Mouse (Mus musculus): ENCODE results near the gene Nemf. TPM values are rescaled to one million over a fixed set of nuclear protein-coding genes. Genes with fewer than 3 reads are reported as not detected.

Nemf gene
- total RNA-seq, 1 experiment, result 47.9 TPM

DNA sequence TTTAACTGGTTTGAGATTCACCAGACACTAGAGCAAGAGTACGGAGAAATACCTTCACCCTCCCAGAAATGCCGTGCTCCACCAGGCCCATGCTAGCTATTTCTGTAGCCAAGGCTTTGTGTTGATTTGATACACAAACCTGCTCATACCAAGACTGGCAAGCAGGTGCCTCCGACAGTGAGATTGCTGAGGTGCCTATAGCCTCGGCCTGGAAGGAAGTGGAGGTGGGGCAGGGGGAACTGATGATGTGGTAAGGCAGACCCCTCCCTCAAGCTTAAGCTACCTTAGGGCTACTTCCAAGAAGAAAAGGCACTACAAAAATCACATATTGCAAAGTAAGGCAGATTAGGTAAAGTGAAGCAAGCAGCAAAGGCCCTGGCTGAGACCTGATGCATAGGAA is 43.4 kb upstream of the Nemf start:
- no peak overlapping the region for H3K27ac ChIP-seq (ENCODE audit: insufficient read depth, low read depth, low read length, poor library complexity, severe bottlenecking)
- H3K4me3 ChIP-seq (ENCODE audit: insufficient read depth in 1 of 2, low read depth in 1 of 2, low read length in 2 of 2, poor library complexity in 1 of 2, severe bottlenecking in 1 of 2), result no peak overlapping the region
- H3K4me1 ChIP-seq (ENCODE audit: control insufficient read depth in 2 of 2, insufficient read depth in 2 of 2, low read length in 2 of 2, poor library complexity in 1 of 2), result no peaks in the 10 kb centered on the region
- in situ Hi-C loops (cut with MboI; ENCODE audit: low sequenced_read_pairs in 2 of 2, unreplicated experiment in 2 of 2), result no loop called here
- no peak for TF ChIP-seq ZNF384 (IDR thresholded peaks at IDR 0.05; ENCODE audit: low read depth, low read length)
- no peak for TF ChIP-seq HCFC1 (IDR thresholded peaks at IDR 0.05; ENCODE audit: borderline replicate concordance, insufficient read depth, low read length)
- TF ChIP-seq CHD2 (IDR thresholded peaks at IDR 0.05; ENCODE audit: low read depth, low read length), result no peak
- no peak for TF ChIP-seq ZC3H11A (IDR thresholded peaks at IDR 0.05; ENCODE audit: borderline replicate concordance, low read depth, low read length)
- no peak for TF ChIP-seq MAFK (IDR thresholded peaks at IDR 0.05; ENCODE audit: insufficient read depth, low read depth, low read length)
- no peaks in the 10 kb centered on the region for H3K36me3 ChIP-seq (ENCODE audit: control insufficient read depth, insufficient read depth, low read length, poor library complexity, severe bottlenecking)
- no peak overlapping the region for H3K9ac ChIP-seq (ENCODE audit: insufficient read depth, low read depth, low read length, poor library complexity, severe bottlenecking)
- no peak for DNase-seq (ENCODE audit: low read depth, low spot score)
- H3K9me3 ChIP-seq (ENCODE audit: control insufficient read depth, insufficient read depth, low read depth, low read length), result no peaks in the 10 kb centered on the region

DNA sequence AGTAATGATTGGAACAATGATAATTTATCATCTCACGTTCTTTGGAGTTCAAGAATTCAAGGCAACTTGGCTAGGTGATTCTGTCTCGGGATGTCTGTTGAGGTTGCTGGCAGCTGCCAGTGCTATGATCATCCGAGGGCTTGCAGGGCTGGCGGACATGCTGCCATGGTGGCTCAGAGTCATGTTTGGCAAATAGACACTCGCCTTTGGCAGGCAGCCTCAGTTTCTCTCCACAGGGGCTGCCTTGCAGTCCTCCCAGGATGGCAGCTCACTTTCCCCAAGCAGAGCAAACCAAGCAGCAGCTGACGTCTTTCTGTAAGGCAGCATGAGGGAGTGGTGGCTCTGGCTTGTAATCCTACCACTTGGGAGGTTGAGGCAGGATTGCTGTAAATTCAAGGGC is 37.5 kb upstream of the Nemf start:
- DNase-seq (ENCODE audit: low read depth, low spot score), result no peak
- in situ Hi-C loops (cut with MboI; ENCODE audit: low sequenced_read_pairs in 2 of 2, unreplicated experiment in 2 of 2), result no loop called here
- H3K9me3 ChIP-seq (ENCODE audit: control insufficient read depth, insufficient read depth, low read depth, low read length), result no peaks in the 10 kb centered on the region
- H3K36me3 ChIP-seq (ENCODE audit: control insufficient read depth, insufficient read depth, low read length, poor library complexity, severe bottlenecking), result no peaks in the 10 kb centered on the region
- TF ChIP-seq ZC3H11A (IDR thresholded peaks at IDR 0.05; ENCODE audit: borderline replicate concordance, low read depth, low read length), result no peak
- no peak for TF ChIP-seq CHD2 (IDR thresholded peaks at IDR 0.05; ENCODE audit: low read depth, low read length)
- TF ChIP-seq HCFC1 (IDR thresholded peaks at IDR 0.05; ENCODE audit: borderline replicate concordance, insufficient read depth, low read length), result no peak
- no peak for TF ChIP-seq MAFK (IDR thresholded peaks at IDR 0.05; ENCODE audit: insufficient read depth, low read depth, low read length)
- no peak for TF ChIP-seq ZNF384 (IDR thresholded peaks at IDR 0.05; ENCODE audit: low read depth, low read length)
- H3K4me1 ChIP-seq (ENCODE audit: control insufficient read depth in 2 of 2, insufficient read depth in 2 of 2, low read length in 2 of 2, poor library complexity in 1 of 2), result no peaks in the 10 kb centered on the region
- H3K4me3 ChIP-seq (ENCODE audit: insufficient read depth in 1 of 2, low read depth in 1 of 2, low read length in 2 of 2, poor library complexity in 1 of 2, severe bottlenecking in 1 of 2), result no peak overlapping the region
- H3K9ac ChIP-seq (ENCODE audit: insufficient read depth, low read depth, low read length, poor library complexity, severe bottlenecking), result no peak overlapping the region
- no peak overlapping the region for H3K27ac ChIP-seq (ENCODE audit: insufficient read depth, low read depth, low read length, poor library complexity, severe bottlenecking)

DNA sequence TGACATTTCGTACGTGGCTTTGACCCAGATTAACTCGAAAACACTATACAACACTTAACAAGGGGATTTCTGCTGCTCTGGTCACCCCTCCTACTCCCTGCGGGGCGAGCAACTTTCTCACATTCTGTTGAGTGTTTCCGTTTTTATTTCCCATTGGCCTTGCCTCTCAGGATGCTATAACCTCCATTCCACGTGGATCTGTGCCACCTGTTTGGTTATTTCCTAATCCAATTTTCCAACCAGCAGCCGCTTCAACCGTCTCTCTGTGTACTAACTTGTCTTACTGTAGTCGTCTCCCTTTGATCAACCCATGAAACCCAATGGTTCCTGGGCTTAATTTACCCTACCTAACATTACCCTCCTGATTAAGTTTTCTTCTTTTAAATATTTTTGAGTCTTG is 36.1 kb upstream of the Nemf start:
- Histone ChIP-seq H3K4me1 (ENCODE audit: control insufficient read depth in 2 of 2, insufficient read depth in 2 of 2, low read length in 2 of 2, poor library complexity in 1 of 2) (no peaks in the 10 kb centered on the region), H3K36me3 (ENCODE audit: control insufficient read depth, insufficient read depth, low read length, poor library complexity, severe bottlenecking) (no peaks in the 10 kb centered on the region), H3K9me3 (ENCODE audit: control insufficient read depth, insufficient read depth, low read depth, low read length) (no peaks in the 10 kb centered on the region), H3K27ac (ENCODE audit: insufficient read depth, low read depth, low read length, poor library complexity, severe bottlenecking) (no peak overlapping the region), H3K4me3 (ENCODE audit: insufficient read depth in 1 of 2, low read depth in 1 of 2, low read length in 2 of 2, poor library complexity in 1 of 2, severe bottlenecking in 1 of 2) (no peak overlapping the region), H3K9ac (ENCODE audit: insufficient read depth, low read depth, low read length, poor library complexity, severe bottlenecking) (no peak overlapping the region)
- TF ChIP-seq ZNF384 (IDR thresholded peaks at IDR 0.05; ENCODE audit: low read depth, low read length) (no peak), MAFK (IDR thresholded peaks at IDR 0.05; ENCODE audit: insufficient read depth, low read depth, low read length) (no peak), ZC3H11A (IDR thresholded peaks at IDR 0.05; ENCODE audit: borderline replicate concordance, low read depth, low read length) (no peak), CHD2 (IDR thresholded peaks at IDR 0.05; ENCODE audit: low read depth, low read length) (no peak), HCFC1 (IDR thresholded peaks at IDR 0.05; ENCODE audit: borderline replicate concordance, insufficient read depth, low read length) (no peak)
- in situ Hi-C loops (cut with MboI; ENCODE audit: low sequenced_read_pairs in 2 of 2, unreplicated experiment in 2 of 2), result no loop called here
- DNase-seq (ENCODE audit: low read depth, low spot score), result no peak

DNA sequence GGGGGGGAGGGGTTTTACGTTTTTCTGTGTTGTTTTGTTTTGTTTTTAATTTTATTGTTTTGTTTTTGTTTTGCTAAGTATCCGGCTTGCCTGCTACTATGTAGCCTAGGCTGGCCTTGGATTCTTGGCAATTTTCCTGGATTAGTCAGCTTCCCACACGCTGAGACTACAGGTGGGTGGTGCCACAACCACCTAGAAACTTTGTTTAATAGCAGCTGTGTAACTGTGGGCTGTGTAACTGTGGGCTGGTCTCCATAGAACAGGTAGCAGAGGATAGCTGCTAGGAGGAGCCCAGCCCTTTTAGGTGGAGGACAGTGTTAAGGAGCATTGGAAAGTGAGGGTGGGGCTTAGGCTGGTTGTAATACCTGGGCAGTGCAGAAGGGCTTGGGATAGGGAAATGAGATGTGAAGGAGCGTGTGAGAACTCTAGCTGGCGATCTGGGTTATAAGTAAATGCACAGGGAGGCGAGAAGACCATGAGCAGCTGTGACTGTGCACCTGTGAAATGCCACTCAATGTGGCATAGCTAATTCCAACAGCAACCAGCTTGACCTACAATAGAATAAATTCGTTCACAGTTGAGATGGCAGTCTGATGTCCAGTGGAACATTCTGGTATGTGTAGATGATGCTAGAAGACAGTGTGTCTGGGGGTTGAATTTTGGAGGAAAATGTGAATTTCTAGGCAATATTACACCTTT is 33.2 kb upstream of the Nemf start:
- TF ChIP-seq MAFK (IDR thresholded peaks at IDR 0.05; ENCODE audit: insufficient read depth, low read depth, low read length), result no peak
- no peak for TF ChIP-seq HCFC1 (IDR thresholded peaks at IDR 0.05; ENCODE audit: borderline replicate concordance, insufficient read depth, low read length)
- TF ChIP-seq ZC3H11A (IDR thresholded peaks at IDR 0.05; ENCODE audit: borderline replicate concordance, low read depth, low read length), result no peak
- TF ChIP-seq CHD2 (IDR thresholded peaks at IDR 0.05; ENCODE audit: low read depth, low read length), result no peak
- no peak for TF ChIP-seq ZNF384 (IDR thresholded peaks at IDR 0.05; ENCODE audit: low read depth, low read length)
- Histone ChIP-seq H3K36me3 (ENCODE audit: control insufficient read depth, insufficient read depth, low read length, poor library complexity, severe bottlenecking) (no peaks in the 10 kb centered on the region), H3K9ac (ENCODE audit: insufficient read depth, low read depth, low read length, poor library complexity, severe bottlenecking) (no peak overlapping the region), H3K4me1 (ENCODE audit: control insufficient read depth in 2 of 2, insufficient read depth in 2 of 2, low read length in 2 of 2, poor library complexity in 1 of 2) (no peaks in the 10 kb centered on the region), H3K4me3 (ENCODE audit: insufficient read depth in 1 of 2, low read depth in 1 of 2, low read length in 2 of 2, poor library complexity in 1 of 2, severe bottlenecking in 1 of 2) (no peak overlapping the region), H3K27ac (ENCODE audit: insufficient read depth, low read depth, low read length, poor library complexity, severe bottlenecking) (no peak overlapping the region), H3K9me3 (ENCODE audit: control insufficient read depth, insufficient read depth, low read depth, low read length) (no peaks in the 10 kb centered on the region)
- DNase-seq (ENCODE audit: low read depth, low spot score), result no peak
- in situ Hi-C loops (cut with MboI; ENCODE audit: low sequenced_read_pairs in 2 of 2, unreplicated experiment in 2 of 2), result no loop called here

Measured in ES-E14 (cell line).